Mouse (Mus musculus): Measurements from ENCODE around the gene Dnah5.

The Dnah5 gene

GRCm38 (mm10) chr15:28203111-28204075, at the start of gene Dnah5:
TSS of gene Dnah5 (plus strand) at chr15:28203752.
- no peak for DNase-seq

GRCm38 (mm10) chr15:28154822-28155501, 48.6 kb upstream of the Dnah5 start:
- DNase-seq: no peak

- peak; percentile 37 to 41 for DNase-seq
Observed at GRCm38 (mm10) chr15:28158771-28159489, 44.6 kb upstream of the Dnah5 start.

GRCm38 (mm10) chr15:28162291-28162690, 41.3 kb upstream of the Dnah5 start:
- DNase-seq: no peak

- DNase-seq: no peak
Observed at GRCm38 (mm10) chr15:28165234-28165633, 38.3 kb upstream of the Dnah5 start.

GRCm38 (mm10) chr15:28166090-28166489, 37.5 kb upstream of the Dnah5 start:
- DNase-seq: no peak

- DNase-seq: no peak
Observed at GRCm38 (mm10) chr15:28178951-28179350, 24.6 kb upstream of the Dnah5 start.

- no peak for DNase-seq
Observed at GRCm38 (mm10) chr15:28179556-28179955, 24.0 kb upstream of the Dnah5 start.

GRCm38 (mm10) chr15:28181862-28182261, 21.7 kb upstream of the Dnah5 start:
- DNase-seq: peak; percentile 49 to 63

GRCm38 (mm10) chr15:28182567-28182966, 21.0 kb upstream of the Dnah5 start:
- DNase-seq: no peak

GRCm38 (mm10) chr15:28187472-28188360, 15.8 kb upstream of the Dnah5 start:
- DNase-seq: peak; percentile 62 to 74

GRCm38 (mm10) chr15:28188361-28189011, 15.1 kb upstream of the Dnah5 start:
- DNase-seq: no peak

- peak; percentile 18 to 31 for DNase-seq
Observed at GRCm38 (mm10) chr15:28189668-28190067, 13.9 kb upstream of the Dnah5 start.

GRCm38 (mm10) chr15:28198609-28199008, 4.9 kb upstream of the Dnah5 start:
- no peak for DNase-seq

- DNase-seq: no peak
Observed at GRCm38 (mm10) chr15:28204626-28205025, 1.1 kb downstream of the Dnah5 start.

GRCm38 (mm10) chr15:28207545-28207944, 4.0 kb downstream of the Dnah5 start:
- DNase-seq: no peak

- no peak for DNase-seq
Observed at GRCm38 (mm10) chr15:28213057-28213456, 9.5 kb downstream of the Dnah5 start.

- DNase-seq: no peak
Observed at GRCm38 (mm10) chr15:28216358-28216757, 12.8 kb downstream of the Dnah5 start.

- no peak for DNase-seq
Observed at GRCm38 (mm10) chr15:28227316-28227715, 23.8 kb downstream of the Dnah5 start.

GRCm38 (mm10) chr15:28260250-28260649, 56.7 kb downstream of the Dnah5 start:
- DNase-seq: no peak

- no peak for DNase-seq
Observed at GRCm38 (mm10) chr15:28299438-28299837, 95.9 kb downstream of the Dnah5 start.

GRCm38 (mm10) chr15:28307131-28307530, 103.6 kb downstream of the Dnah5 start:
- DNase-seq: no peak

All from thymus, postnatal 36 days (tissue).